ENCODE assay signal across 8 mouse cellular contexts in the genomic region with DNA sequence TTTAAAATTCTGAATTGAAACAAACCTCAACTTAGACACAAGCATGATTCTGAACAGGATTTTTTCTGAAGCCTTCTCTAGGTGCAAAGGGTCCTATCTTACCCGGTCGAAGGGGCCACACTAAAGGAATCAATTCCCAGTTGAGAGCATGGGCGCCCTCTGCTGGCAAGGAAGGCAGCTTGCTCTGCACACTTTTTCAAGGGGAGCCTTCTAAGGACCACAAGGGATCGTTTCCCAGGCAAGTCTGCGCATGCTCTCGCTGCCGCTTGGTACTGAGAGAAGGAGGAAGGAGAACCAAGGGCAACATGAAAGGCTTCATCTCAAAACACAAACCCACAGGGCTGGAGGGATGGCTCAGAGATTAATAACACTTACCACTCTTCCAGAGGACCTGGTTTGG. TPM values are rescaled to one million over a fixed set of nuclear protein-coding genes. Genes with fewer than 3 reads are reported as not detected.
DNase-seq lines count a peak whose midpoint lies in the region; ATAC-seq and TF ChIP-seq lines count a peak whose summit lies in the region.

No protein-coding gene starts in this region.

- no peak overlapping the region for H3K9ac ChIP-seq in embryonic facial prominence, embryonic 12.5 days
- H3K9ac ChIP-seq in hindbrain, embryonic 12.5 days = no peak overlapping the region

- H3K4me1 ChIP-seq in embryonic facial prominence, embryonic 12.5 days = peaks cover 4% of the 10 kb centered on the region; the same call in 1 of the 2 replicates
- H3K4me1 ChIP-seq in hindbrain, embryonic 12.5 days = 0 out of 2 replicates have a peak, but pooled peaks cover 2% of the 10 kb centered on the region
- H3K4me1 ChIP-seq in small intestine, adult 2 months (ENCODE audit: control insufficient read depth, insufficient read depth, insufficient read length, low read length) = 0 out of 2 replicates have a peak, but pooled peaks cover 2% of the 10 kb centered on the region

- H3K9me3 ChIP-seq in embryonic facial prominence, embryonic 12.5 days = no peaks in the 10 kb centered on the region
- no peaks in the 10 kb centered on the region for H3K9me3 ChIP-seq in hindbrain, embryonic 12.5 days (replicated peaks)

- H3K36me3 ChIP-seq in embryonic facial prominence, embryonic 12.5 days = peaks cover 13% of the 10 kb centered on the region
- H3K36me3 ChIP-seq in hindbrain, embryonic 12.5 days = peaks cover 18% of the 10 kb centered on the region
- H3K36me3 ChIP-seq in small intestine, adult 2 months (ENCODE audit: control insufficient read depth, insufficient read depth, low read length) = peaks cover 18% of the 10 kb centered on the region

- TF ChIP-seq CTCF in small intestine, adult 2 months (IDR thresholded peaks at IDR 0.05; ENCODE audit: extremely low read depth, insufficient read length, insufficient replicate concordance, low read depth, low read length) = peak; percentile 68; the same call in 1 of the 2 replicates

- ATAC-seq in embryonic facial prominence, embryonic 12.5 days (ENCODE audit: insufficient number of reproducible peaks, insufficient read depth, low FRiP score, low TSS enrichment) = no peak
- ATAC-seq in hindbrain, embryonic 12.5 days (ENCODE audit: low FRiP score) = 0 out of 2 replicates have a peak, but pooled peaks have one; percentile 13
- ATAC-seq in megakaryocyte, adult 5-6 weeks (ENCODE audit: poor library complexity, severe bottlenecking) = peak; percentile 49

- no peaks in the 10 kb centered on the region for H3K27me3 ChIP-seq in embryonic facial prominence, embryonic 12.5 days
- H3K27me3 ChIP-seq in hindbrain, embryonic 12.5 days = no peaks in the 10 kb centered on the region
- no peaks in the 10 kb centered on the region for H3K27me3 ChIP-seq in small intestine, adult 2 months (ENCODE audit: control insufficient read depth, insufficient read depth, low read length)

- 0 out of 2 replicates have a peak overlapping the region, but pooled peaks have one; percentile 11 for H3K4me2 ChIP-seq in embryonic facial prominence, embryonic 12.5 days (replicated peaks)
- no peak overlapping the region for H3K4me2 ChIP-seq in hindbrain, embryonic 12.5 days (replicated peaks)

- DNase-seq in heart, adult 18-20 months = peak; percentile 15 to 59
- DNase-seq in heart, adult 11 months = no peak
- peak; percentile 75 for DNase-seq in adrenal gland, postnatal 14 days
- peak; percentile 41 for DNase-seq in layer of hippocampus, adult 9-11 months

- 19% methylated on average over 7 of the region's 7 CpGs for WGBS in embryonic facial prominence, embryonic 12.5 days
- WGBS in hindbrain, embryonic 12.5 days = 20% methylated on average over 7 of the region's 7 CpGs
- 36% methylated on average over 7 of the region's 7 CpGs for WGBS in small intestine, adult 2 months

- H3K4me3 ChIP-seq in embryonic facial prominence, embryonic 12.5 days = no peak overlapping the region
- H3K4me3 ChIP-seq in hindbrain, embryonic 12.5 days = no peak overlapping the region
- no peak overlapping the region for H3K4me3 ChIP-seq in small intestine, adult 2 months (ENCODE audit: low read depth, low read length)

- TF ChIP-seq POLR2A in small intestine, adult 2 months (IDR thresholded peaks at IDR 0.05; ENCODE audit: low read depth, low read length) = no peak

- H3K27ac ChIP-seq in embryonic facial prominence, embryonic 12.5 days = no peak overlapping the region
- H3K27ac ChIP-seq in hindbrain, embryonic 12.5 days = no peak overlapping the region
- H3K27ac ChIP-seq in small intestine, adult 2 months (ENCODE audit: insufficient read depth, low read depth, low read length) = no peak overlapping the region

RNA-seq across cellular contexts. Expression of a gene that starts 8.9 kb away (rescaled TPM):
- total RNA-seq in heart, adult 18-20 months (2021) = not detected
- 0.26 TPM in 1 of 2 replicates, not detected in the other for total RNA-seq in adrenal gland, postnatal 14 days (2021)
- not detected in 2 replicates for polyA plus RNA-seq in embryonic facial prominence, embryonic 12.5 days (2016; fragmentation: Nextera tagmentation; extraction: Ambion mirVana)
- polyA plus RNA-seq in hindbrain, embryonic 12.5 days (2016; fragmentation: Nextera tagmentation; extraction: Ambion mirVana) = not detected in 2 replicates
- not detected in 2 replicates for total RNA-seq in megakaryocyte, adult 5-6 weeks (2015)
- not detected in 2 replicates for total RNA-seq in megakaryocyte, adult 5-6 weeks (2017)
- 0.20 and 0.67 TPM in 2 replicates for polyA plus RNA-seq in small intestine, adult 2 months (2012; rRNA removed)

RNA-seq across cellular contexts. Expression of a gene that starts 48.7 kb away (rescaled TPM):
- total RNA-seq in heart, adult 18-20 months (2021) = under 1 TPM; 0.31 to 0.40 TPM
- total RNA-seq in adrenal gland, postnatal 14 days (2021) = 10.0 and 11.9 TPM in 2 replicates
- 0.99 and 1.1 TPM in 2 replicates for polyA plus RNA-seq in embryonic facial prominence, embryonic 12.5 days (2016; fragmentation: Nextera tagmentation; extraction: Ambion mirVana)
- 1.6 and 1.8 TPM in 2 replicates for polyA plus RNA-seq in hindbrain, embryonic 12.5 days (2016; fragmentation: Nextera tagmentation; extraction: Ambion mirVana)
- not detected in 2 replicates for total RNA-seq in megakaryocyte, adult 5-6 weeks (2015)
- not detected in 2 replicates for total RNA-seq in megakaryocyte, adult 5-6 weeks (2017)
- polyA plus RNA-seq in small intestine, adult 2 months (2012; rRNA removed) = 3.1 and 8.3 TPM in 2 replicates
